Mouse (Mus musculus): ENCODE data around the gene Olfr1006. TPM values are rescaled to one million over a fixed set of nuclear protein-coding genes. Genes with fewer than 3 reads are reported as not detected.

Olfr1006 gene
- not detected for polyA plus RNA-seq (2017; shearing (Covaris generic))

GRCm38 (mm10) chr2:85678667-85679066 lies at the start of gene Olfr1006:
Gene Olfr1006, minus strand, starts transcription at chr2:85678767.

GRCm38 (mm10) chr2:85715119-85715518 lies 36.6 kb upstream of the Olfr1006 start, which contains the start of gene Olfr1009:
Gene Olfr1009, plus strand, starts transcription at chr2:85715419.

GRCm38 (mm10) chr2:85689131-85689530 lies 10.6 kb upstream of the Olfr1006 start, which contains the start of gene Olfr1008:
Gene Olfr1008, plus strand, starts transcription at chr2:85689431.

GRCm38 (mm10) chr2:85664355-85664754 lies 14.2 kb downstream of the Olfr1006 start, which contains the start of gene Olfr154:
Gene Olfr154, minus strand, starts transcription at chr2:85664455.

GRCm38 (mm10) chr2:85650604-85651003 lies 28.0 kb downstream of the Olfr1006 start, which contains the start of gene Olfr1002:
Gene Olfr1002, minus strand, starts transcription at chr2:85650704.

Other genes with a start within 250 kb of the Olfr1006 start
- gene Olfr994, start 242.3 kb downstream of the Olfr1006 start, polyA plus RNA-seq (2017; shearing (Covaris generic)) = not detected
- gene Olfr995, start 235.1 kb downstream of the Olfr1006 start, polyA plus RNA-seq (2017; shearing (Covaris generic)) = 0.20 TPM
- gene 4833423E24Rik, start 159.7 kb downstream of the Olfr1006 start, polyA plus RNA-seq (2017; shearing (Covaris generic)) = not detected
- not detected for gene Olfr996, start 99.6 kb downstream of the Olfr1006 start, polyA plus RNA-seq (2017; shearing (Covaris generic))
- not detected for gene Olfr998, start 89.8 kb downstream of the Olfr1006 start, polyA plus RNA-seq (2017; shearing (Covaris generic))
- not detected for gene Olfr1000, start 66.9 kb downstream of the Olfr1006 start, polyA plus RNA-seq (2017; shearing (Covaris generic))
- gene Olfr1002, start 28.1 kb downstream of the Olfr1006 start, polyA plus RNA-seq (2017; shearing (Covaris generic)) = not detected
- not detected for gene Olfr154, start 14.3 kb downstream of the Olfr1006 start, polyA plus RNA-seq (2017; shearing (Covaris generic))
- not detected for gene Olfr1008, start 10.7 kb upstream of the Olfr1006 start, polyA plus RNA-seq (2017; shearing (Covaris generic))
- gene Olfr1009, start 36.7 kb upstream of the Olfr1006 start, polyA plus RNA-seq (2017; shearing (Covaris generic)) = not detected
- gene Olfr1012, start 84.0 kb upstream of the Olfr1006 start, polyA plus RNA-seq (2017; shearing (Covaris generic)) = not detected
- gene Olfr1013, start 88.3 kb upstream of the Olfr1006 start, polyA plus RNA-seq (2017; shearing (Covaris generic)) = not detected
- gene Olfr1014, start 93.9 kb upstream of the Olfr1006 start, polyA plus RNA-seq (2017; shearing (Covaris generic)) = not detected
- gene Olfr1015, start 103.2 kb upstream of the Olfr1006 start, polyA plus RNA-seq (2017; shearing (Covaris generic)) = not detected
- not detected for gene Olfr1016, start 123.8 kb upstream of the Olfr1006 start, polyA plus RNA-seq (2017; shearing (Covaris generic))
- not detected for gene Olfr1018, start 139.7 kb upstream of the Olfr1006 start, polyA plus RNA-seq (2017; shearing (Covaris generic))
- gene Olfr1019, start 166.7 kb upstream of the Olfr1006 start, polyA plus RNA-seq (2017; shearing (Covaris generic)) = not detected
- not detected for gene Olfr1020, start 168.3 kb upstream of the Olfr1006 start, polyA plus RNA-seq (2017; shearing (Covaris generic))
- gene Olfr1022, start 189.8 kb upstream of the Olfr1006 start, polyA plus RNA-seq (2017; shearing (Covaris generic)) = not detected
- gene Olfr1023, start 206.9 kb upstream of the Olfr1006 start, polyA plus RNA-seq (2017; shearing (Covaris generic)) = not detected
- gene Olfr1024, start 226.3 kb upstream of the Olfr1006 start, polyA plus RNA-seq (2017; shearing (Covaris generic)) = not detected
- gene Olfr1025-ps1, start 236.4 kb upstream of the Olfr1006 start, polyA plus RNA-seq (2017; shearing (Covaris generic)) = not detected
- not detected for gene Olfr1026, start 242.8 kb upstream of the Olfr1006 start, polyA plus RNA-seq (2017; shearing (Covaris generic))

Data from naive thymus-derived CD4-positive, alpha-beta T cell, adult 5 months (primary cell).